Mouse (Mus musculus) myocyte (in vitro differentiated cells): Measurements from ENCODE around the gene Mrpl33. TPM values are rescaled to one million over a fixed set of nuclear protein-coding genes. Genes with fewer than 3 reads are reported as not detected.

Source experiments
- H3K27me3 ChIP-seq: one replicate; pipeline ENCODE4 v1.6.1; 2011; ENCODE audit not compliant: control insufficient read depth, insufficient read depth, insufficient read length
- H3K36me3 ChIP-seq: one replicate; pipeline ENCODE4 v1.6.1; 2011; ENCODE audit not compliant: control insufficient read depth, insufficient read depth
- H3K4me2 ChIP-seq: one replicate; pipeline ENCODE4 v1.6.1; 2011; ENCODE audit warnings: low read depth, control low read depth
- H3K4me3 ChIP-seq: one replicate; pipeline ENCODE4 v1.5.1; 2011; ENCODE audit warnings: mild to moderate bottlenecking, control low read depth, moderate library complexity
- H3K79me2 ChIP-seq: one replicate; pipeline ENCODE4 v1.6.1; 2011; ENCODE audit not compliant: control insufficient read depth, insufficient read depth
- H3ac ChIP-seq: one replicate; pipeline ENCODE4 v1.6.1; 2011; ENCODE audit not compliant: control insufficient read depth, insufficient read length
- CEBPB ChIP-seq: IDR thresholded peaks from 2 replicates; pipeline ENCODE4 v1.6.1; 2011; ENCODE audit warnings: mild to moderate bottlenecking, moderate library complexity; ENCODE audit not compliant: poor library complexity, insufficient read depth, severe bottlenecking
- E2F4 ChIP-seq: IDR thresholded peaks from one replicate; pipeline ENCODE4 v1.6.1; 2011; ENCODE audit warnings: mild to moderate bottlenecking, control low read depth, moderate library complexity; ENCODE audit not compliant: insufficient read depth
- MAX ChIP-seq: IDR thresholded peaks from one replicate; pipeline ENCODE4 v1.6.1; 2011; ENCODE audit warnings: low read depth, mild to moderate bottlenecking, control low read depth
- MYOD1 ChIP-seq, 3 experiments: IDR thresholded peaks; one replicate each; pipeline ENCODE4 v1.6.1; 2011; ENCODE audit warnings: control low read depth in 2 of 3, low read depth in 2 of 3, mild to moderate bottlenecking in 2 of 3, moderate library complexity in 1 of 3; ENCODE audit not compliant: insufficient read length in 2 of 3, control insufficient read depth in 1 of 3
- MYOG ChIP-seq, 3 experiments: IDR thresholded peaks; one replicate each; pipeline ENCODE4 v1.6.1; 2011; ENCODE audit warnings: control low read depth in 2 of 3, low read depth in 2 of 3, mild to moderate bottlenecking in 2 of 3; ENCODE audit not compliant: insufficient read length in 2 of 3, control insufficient read depth in 1 of 3, insufficient read depth in 1 of 3
- POLR2A ChIP-seq: IDR thresholded peaks from one replicate; pipeline ENCODE4 v1.6.1; 2011; ENCODE audit warnings: low read depth, mild to moderate bottlenecking, control low read depth, moderate library complexity; ENCODE audit not compliant: insufficient read length
- POLR2AphosphoS2 ChIP-seq: IDR thresholded peaks from one replicate; pipeline ENCODE4 v1.6.1; 2011; ENCODE audit warnings: low read depth, control low read depth; ENCODE audit not compliant: insufficient read length
- REST ChIP-seq: IDR thresholded peaks from one replicate; pipeline ENCODE4 v1.6.1; 2011; ENCODE audit warnings: mild to moderate bottlenecking, control low read depth, moderate library complexity; ENCODE audit not compliant: insufficient read depth, insufficient read length
- SRF ChIP-seq: IDR thresholded peaks from one replicate; pipeline ENCODE4 v1.6.1; 2011; ENCODE audit warnings: low read depth; ENCODE audit not compliant: control insufficient read depth, insufficient read length
- TCF12 ChIP-seq: IDR thresholded peaks from one replicate; pipeline ENCODE4 v1.6.1; 2011; ENCODE audit warnings: mild to moderate bottlenecking, control low read depth; ENCODE audit not compliant: poor library complexity, insufficient read depth, severe bottlenecking
- TCF3 ChIP-seq: IDR thresholded peaks from one replicate; pipeline ENCODE4 v1.6.1; 2011; ENCODE audit warnings: low read depth, control low read depth; ENCODE audit not compliant: insufficient read length
- USF1 ChIP-seq: IDR thresholded peaks from one replicate; pipeline ENCODE4 v1.6.1; 2011; ENCODE audit warnings: low read depth, mild to moderate bottlenecking, control low read depth, moderate library complexity
- polyA plus RNA-seq: library from polyadenylated mRNA; unstranded; fragments of >200 nt; fragmentation: generic; extraction: Trizol; gene quantifications from one replicate; pipeline ENCODE4 v1.2.1, GENCODE M21; 2012; ENCODE audit warnings: missing spikeins

Gene Mrpl33
- polyA plus RNA-seq, 1 experiment = 241 TPM

DNA sequence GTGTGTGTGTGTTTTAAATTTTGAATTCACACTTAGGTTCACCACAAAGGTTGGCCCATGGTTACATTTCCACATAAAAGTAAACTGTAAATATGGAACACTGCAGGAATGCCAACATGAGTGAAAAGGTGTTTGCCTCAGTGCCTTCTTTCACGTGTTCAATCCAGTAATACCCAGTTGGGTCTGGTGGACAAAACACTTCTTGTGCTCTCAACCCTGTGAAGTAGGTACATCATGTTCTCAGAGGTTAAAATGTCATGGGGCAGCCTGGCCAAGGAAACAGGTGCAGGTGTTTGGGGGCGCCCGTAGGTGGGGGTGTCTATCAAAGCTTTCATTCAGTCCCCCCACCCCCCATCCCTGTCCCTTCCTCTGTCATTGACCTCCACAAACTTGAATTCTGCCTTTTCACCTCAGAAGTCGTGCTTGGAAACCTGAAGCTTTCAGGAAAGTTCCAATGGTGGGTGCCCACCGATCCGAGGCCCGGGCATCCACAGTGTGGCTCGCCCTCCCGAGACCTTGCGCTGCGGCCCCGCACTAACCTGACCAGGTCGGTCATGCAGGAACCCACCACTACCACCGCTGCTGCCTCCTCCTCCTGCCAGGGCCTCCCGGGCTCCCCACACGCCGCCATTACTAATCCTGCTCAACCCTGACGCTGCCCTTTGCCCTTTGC lies 100.4 kb downstream of the Mrpl33 start, which contains the start of gene Rbks:
TSS of gene Rbks (minus strand) at position 657 of the 673 bp plus-strand sequence.
- Histone ChIP-seq H3K36me3 (peaks cover under 1% of the 10 kb centered on the region), H3K79me2 (no peaks in the 10 kb centered on the region), H3K4me3 (peak within 1 kb of the TSS; percentile 87), H3K27me3 (no peaks in the 10 kb centered on the region), H3ac (peak within 1 kb of the TSS; percentile 64), H3K4me2 (peak within 1 kb of the TSS; percentile 77)
- TF ChIP-seq POLR2A (no peak), TCF12 (no peak), CEBPB (no peak), USF1 (no peak), POLR2AphosphoS2 (no peak)

DNA sequence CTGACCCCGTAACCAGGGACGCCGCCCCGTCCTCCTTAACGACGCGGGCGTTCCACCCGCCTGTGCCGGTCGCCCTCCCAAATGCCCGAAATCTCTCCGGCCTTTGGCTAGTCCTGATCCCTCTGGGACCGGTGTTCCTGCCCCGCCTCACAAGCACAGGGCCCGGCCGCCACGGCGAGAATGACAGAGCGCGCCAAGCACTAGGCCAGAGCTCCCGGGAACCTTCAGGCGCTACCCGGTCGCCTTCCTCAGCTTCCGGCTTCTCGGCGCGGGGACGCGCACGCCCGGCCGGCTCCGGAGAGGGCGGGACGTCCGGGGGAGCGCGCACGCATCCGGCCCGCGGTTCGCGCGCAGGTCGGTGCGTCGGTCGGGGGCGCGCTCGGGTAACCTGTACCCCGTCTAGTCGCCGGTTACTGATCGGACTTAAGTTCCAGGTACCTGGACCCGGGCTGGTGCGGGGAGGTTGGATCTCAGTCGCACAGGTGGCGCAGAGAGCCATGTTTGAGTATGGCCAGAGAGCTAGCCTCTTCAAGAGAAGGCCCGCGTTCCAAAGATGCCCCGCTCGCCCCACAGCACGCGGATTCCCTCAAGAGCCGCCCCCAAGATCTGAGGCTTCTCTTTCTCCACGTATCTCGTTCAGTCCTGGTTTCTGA lies 101.0 kb downstream of the Mrpl33 start, which contains the start of gene Babam2:
TSS of gene Babam2 (plus strand) at position 41 of the 653 bp plus-strand sequence.
- TF ChIP-seq POLR2AphosphoS2 (peak; percentile 73), TCF3 (no peak), POLR2A (peak; percentile 79), MYOD1 (IDR thresholded peaks at IDR 0.05; ENCODE audit: control insufficient read depth in 1 of 3, insufficient read length in 2 of 3, low read depth in 2 of 3) (peak in 1 of 3 experiments; percentile 7), E2F4 (peak; percentile 5)

GRCm38 (mm10) chr5:31698297-31698726 lies 101.6 kb downstream of the Mrpl33 start:
- Histone ChIP-seq H3K4me2 (peak overlapping the region; percentile 73), H3ac (peak overlapping the region; percentile 64), H3K79me2 (no peaks in the 10 kb centered on the region), H3K4me3 (peak overlapping the region; percentile 87), H3K36me3 (peaks cover 9% of the 10 kb centered on the region), H3K27me3 (no peaks in the 10 kb centered on the region)
- TF ChIP-seq POLR2A = peak; percentile 51
- TF ChIP-seq MAX = peak; percentile 20
- TF ChIP-seq TCF3 = no peak
- no peak for TF ChIP-seq E2F4
- TF ChIP-seq SRF = peak; percentile 29
- no peak for TF ChIP-seq REST
- TF ChIP-seq CEBPB = no peak
- TF ChIP-seq MYOG (IDR thresholded peaks at IDR 0.05; ENCODE audit: control insufficient read depth in 1 of 3, insufficient read depth in 1 of 3, insufficient read length in 2 of 3, low read depth in 2 of 3) = peak in 1 of 3 experiments; percentile 10
- TF ChIP-seq MYOD1 (IDR thresholded peaks at IDR 0.05; ENCODE audit: control insufficient read depth in 1 of 3, insufficient read length in 2 of 3, low read depth in 2 of 3) = peak in 1 of 3 experiments; percentile 2
- TF ChIP-seq POLR2AphosphoS2 = peak; percentile 70
- no peak for TF ChIP-seq TCF12
- peak; percentile 39 for TF ChIP-seq USF1

More for the DNA sequence above, 101.0 kb downstream of the Mrpl33 start, which contains the start of gene Babam2:
- no peaks in the 10 kb centered on the region for H3K27me3 ChIP-seq
- H3ac ChIP-seq = peak within 1 kb of the TSS; percentile 64
- no peaks in the 10 kb centered on the region for H3K79me2 ChIP-seq
- peak within 1 kb of the TSS; percentile 77 for H3K4me2 ChIP-seq
- H3K36me3 ChIP-seq = peaks cover 4% of the 10 kb centered on the region
- H3K4me3 ChIP-seq = peak within 1 kb of the TSS; percentile 87

DNA sequence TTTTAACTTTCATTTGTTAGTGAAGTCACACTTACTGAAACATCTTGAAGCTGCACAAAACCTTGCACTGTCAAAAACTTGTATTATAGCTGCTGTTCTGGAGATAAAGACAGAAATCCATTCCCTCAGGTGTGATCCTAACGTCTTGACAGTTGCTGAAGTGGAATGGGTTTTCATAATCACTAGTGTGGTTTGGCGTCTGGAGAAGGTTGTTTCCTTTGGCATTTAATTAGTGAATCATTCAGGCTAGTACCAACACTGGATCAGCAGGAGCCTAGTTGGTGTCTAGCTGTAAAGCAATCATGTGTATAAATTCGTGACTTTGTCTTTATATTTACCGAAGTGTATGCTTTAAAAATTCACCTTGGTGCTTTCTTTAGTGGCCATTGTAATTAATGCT lies 102.2 kb downstream of the Mrpl33 start:
- H3K79me2 ChIP-seq = no peaks in the 10 kb centered on the region
- no peaks in the 10 kb centered on the region for H3K27me3 ChIP-seq
- H3K4me2 ChIP-seq = peak overlapping the region; percentile 73
- peaks cover 14% of the 10 kb centered on the region for H3K36me3 ChIP-seq
- no peak overlapping the region for H3ac ChIP-seq
- H3K4me3 ChIP-seq = peak overlapping the region; percentile 87
- TF ChIP-seq E2F4 = no peak
- no peak for TF ChIP-seq SRF
- no peak for TF ChIP-seq TCF12
- no peak for TF ChIP-seq MYOD1 (IDR thresholded peaks at IDR 0.05; ENCODE audit: control insufficient read depth in 1 of 3, insufficient read length in 2 of 3, low read depth in 2 of 3)
- no peak for TF ChIP-seq MYOG (IDR thresholded peaks at IDR 0.05; ENCODE audit: control insufficient read depth in 1 of 3, insufficient read depth in 1 of 3, insufficient read length in 2 of 3, low read depth in 2 of 3)
- TF ChIP-seq POLR2AphosphoS2 = no peak
- no peak for TF ChIP-seq USF1
- TF ChIP-seq REST = no peak
- no peak for TF ChIP-seq POLR2A
- TF ChIP-seq MAX = no peak
- TF ChIP-seq TCF3 = no peak
- TF ChIP-seq CEBPB = no peak

DNA sequence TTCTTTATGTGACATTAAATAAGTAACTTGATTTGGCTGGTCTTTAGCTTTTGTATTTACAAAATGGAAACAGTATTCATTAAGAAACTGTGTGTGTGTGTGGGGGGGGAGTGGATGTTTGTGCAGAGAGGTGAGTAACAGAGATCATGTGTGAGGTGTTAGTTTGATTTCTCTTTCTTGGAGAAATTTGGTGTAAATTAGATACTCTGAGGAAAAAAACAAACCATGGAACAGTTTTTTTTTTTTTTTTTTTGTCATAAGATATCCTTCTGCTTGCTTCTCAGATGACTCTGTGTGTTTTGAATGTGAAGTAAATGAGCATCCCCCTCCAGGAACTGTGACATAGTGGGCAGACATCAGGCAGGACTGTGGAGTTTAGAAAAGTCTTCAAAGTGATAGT lies 102.7 kb downstream of the Mrpl33 start:
- Histone ChIP-seq H3K27me3 (no peaks in the 10 kb centered on the region), H3K4me2 (peak overlapping the region; percentile 73), H3ac (no peak overlapping the region), H3K79me2 (no peaks in the 10 kb centered on the region), H3K36me3 (peaks cover 18% of the 10 kb centered on the region), H3K4me3 (peak overlapping the region; percentile 87)
- no peak for TF ChIP-seq TCF3
- no peak for TF ChIP-seq POLR2A
- TF ChIP-seq POLR2AphosphoS2 = no peak
- TF ChIP-seq REST = no peak
- no peak for TF ChIP-seq MYOG (IDR thresholded peaks at IDR 0.05; ENCODE audit: control insufficient read depth in 1 of 3, insufficient read depth in 1 of 3, insufficient read length in 2 of 3, low read depth in 2 of 3)
- TF ChIP-seq CEBPB = no peak
- TF ChIP-seq E2F4 = no peak
- TF ChIP-seq USF1 = no peak
